Mouse (Mus musculus): Measurements from ENCODE around the gene Cenpn.
A peak's percentile ranks its signal among the peaks of the same experiment; 100 is the strongest.

Cenpn gene

GRCm38 (mm10) chr8:116921337-116922059, at the start of gene Cenpn, which contains the start of gene Cmc2:
Gene Cenpn (plus strand): TSS chr8:116921730.
Gene Cmc2 (minus strand): TSS chr8:116921455.
- peak; percentile 91 for DNase-seq

DNA sequence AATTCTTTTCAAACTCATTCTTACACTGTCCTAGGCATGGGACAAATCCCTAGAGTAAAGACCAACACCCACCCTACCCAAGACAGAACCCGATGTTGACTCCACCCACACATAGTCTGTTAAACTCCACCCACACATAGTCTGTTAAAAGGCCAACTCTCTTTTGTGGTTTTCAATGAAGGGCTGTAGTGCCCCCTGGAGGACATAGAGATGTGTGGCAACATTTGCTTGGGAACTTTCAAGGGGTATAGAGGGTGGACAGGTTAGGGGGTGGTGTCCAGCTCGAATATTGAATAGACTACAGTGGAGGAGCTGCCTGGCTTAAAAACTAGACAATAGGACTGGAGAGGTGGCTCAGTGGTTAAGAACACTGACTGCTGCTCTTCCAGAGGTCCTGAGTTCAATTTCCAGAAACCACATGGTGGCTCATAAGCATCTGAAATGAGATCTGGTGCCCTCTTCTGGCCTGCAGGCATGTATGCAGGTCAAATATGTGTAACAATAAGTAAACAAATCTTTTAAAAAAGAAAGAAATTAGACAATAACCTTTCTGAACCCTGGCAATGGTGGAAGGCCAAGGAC, 48.7 kb upstream of the Cenpn start:
- peak; percentile 21 for DNase-seq

GRCm38 (mm10) chr8:116873586-116873985, 47.9 kb upstream of the Cenpn start:
- no peak for DNase-seq

GRCm38 (mm10) chr8:116873986-116874385, 47.5 kb upstream of the Cenpn start:
- no peak for DNase-seq

- no peak for DNase-seq
Measured at GRCm38 (mm10) chr8:116875798-116876450, 45.6 kb upstream of the Cenpn start.

DNA sequence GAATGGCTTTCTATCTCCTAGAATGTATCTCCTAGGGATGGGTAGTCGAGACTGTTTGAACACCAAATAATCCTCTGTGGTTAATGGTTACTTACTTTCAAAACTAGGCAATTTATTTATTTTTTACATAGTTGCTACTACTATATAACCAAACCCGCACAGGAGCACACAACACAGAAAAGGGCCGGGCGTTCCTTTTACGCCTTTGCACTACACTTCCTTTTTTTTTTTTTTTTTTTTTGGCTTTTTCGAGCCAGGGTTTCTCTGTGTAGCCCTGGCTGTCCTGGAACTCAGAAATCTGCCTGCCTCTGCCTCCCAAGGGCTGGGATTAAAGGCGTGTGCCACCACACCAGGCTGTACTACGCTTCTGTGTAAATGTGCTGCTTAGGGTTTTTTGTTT, 40.1 kb upstream of the Cenpn start:
- no peak for DNase-seq

GRCm38 (mm10) chr8:116887813-116888212, 33.7 kb upstream of the Cenpn start:
- DNase-seq, result no peak

GRCm38 (mm10) chr8:116891446-116891845, 30.1 kb upstream of the Cenpn start:
- DNase-seq, result no peak

- no peak for DNase-seq
Measured at GRCm38 (mm10) chr8:116892130-116892529, 29.4 kb upstream of the Cenpn start.

- no peak for DNase-seq
Measured at GRCm38 (mm10) chr8:116892636-116893035, 28.9 kb upstream of the Cenpn start.

GRCm38 (mm10) chr8:116893938-116894337, 27.6 kb upstream of the Cenpn start:
- no peak for DNase-seq

GRCm38 (mm10) chr8:116895521-116895920, 26.0 kb upstream of the Cenpn start:
- no peak for DNase-seq

- DNase-seq, result no peak
Measured at GRCm38 (mm10) chr8:116904736-116905135, 16.8 kb upstream of the Cenpn start.

GRCm38 (mm10) chr8:116905252-116905651, 16.3 kb upstream of the Cenpn start:
- DNase-seq, result no peak

- no peak for DNase-seq
Measured at GRCm38 (mm10) chr8:116905836-116906235, 15.7 kb upstream of the Cenpn start.

- DNase-seq, result no peak
Measured at GRCm38 (mm10) chr8:116921005-116921336, 559 bp upstream of the Cenpn start.

- DNase-seq, result no peak
Measured at GRCm38 (mm10) chr8:116922060-116922757, 679 bp downstream of the Cenpn start.

DNA sequence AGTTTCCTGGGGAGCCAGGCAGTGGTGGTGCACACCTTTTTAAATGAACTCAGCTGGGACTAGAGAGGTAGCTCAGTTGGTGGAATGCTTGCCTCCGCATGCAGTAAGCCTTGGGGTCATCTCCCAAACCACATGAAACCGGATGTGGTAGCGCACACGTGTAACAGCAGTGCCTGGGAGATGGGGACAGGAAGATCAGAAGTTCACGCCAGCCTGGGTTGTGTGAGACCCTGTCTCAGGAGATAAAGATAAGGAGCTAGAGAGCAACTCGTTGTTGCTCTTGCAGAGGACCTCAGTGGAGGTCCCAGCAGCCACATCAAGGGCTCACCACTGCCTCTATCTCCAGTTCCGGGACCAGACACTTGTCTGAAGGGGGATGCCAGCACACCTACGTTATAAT, 2.0 kb downstream of the Cenpn start:
- DNase-seq, result no peak

- DNase-seq, result no peak
Measured at GRCm38 (mm10) chr8:116927880-116928279, 6.3 kb downstream of the Cenpn start.

DNA sequence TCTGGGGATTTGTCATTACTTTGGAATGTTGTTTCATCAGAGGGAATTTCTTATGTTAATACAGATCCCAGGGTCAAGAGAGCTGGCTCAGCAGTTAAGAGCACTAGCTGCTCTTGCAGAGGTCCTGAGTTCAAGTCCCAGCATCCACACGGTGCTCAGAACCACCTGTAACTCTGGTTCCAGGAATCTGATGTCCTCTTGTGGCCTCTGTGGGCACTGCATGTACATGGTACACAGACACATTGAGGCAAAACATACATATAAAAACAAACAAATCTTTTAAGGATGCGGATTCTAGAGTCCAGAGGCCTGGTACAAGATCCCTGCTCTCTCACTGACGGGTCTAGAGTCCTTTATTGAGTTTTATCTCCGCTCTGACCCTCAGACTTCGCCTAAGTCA, 7.1 kb downstream of the Cenpn start:
- no peak for DNase-seq

DNA sequence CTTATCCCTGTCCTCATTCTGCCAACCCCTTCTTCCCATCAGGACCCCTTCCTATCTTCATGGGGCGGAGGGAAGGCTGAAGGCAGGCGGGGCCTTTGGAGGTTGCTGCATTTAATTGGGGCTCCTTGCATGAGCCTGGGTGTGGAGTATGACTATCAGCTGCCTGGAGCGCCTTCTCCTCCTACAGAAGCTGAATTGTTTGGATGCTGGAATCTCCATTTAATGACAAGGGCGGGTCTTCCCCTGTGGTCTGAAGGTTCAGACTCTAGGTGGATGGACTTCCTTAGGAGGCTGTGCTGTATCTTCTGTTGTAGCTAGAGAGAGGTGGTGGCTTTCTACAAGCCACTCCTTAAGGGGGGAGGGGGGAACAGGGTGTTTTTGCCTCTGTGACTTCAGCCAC, 13.4 kb downstream of the Cenpn start:
- no peak for DNase-seq

DNA sequence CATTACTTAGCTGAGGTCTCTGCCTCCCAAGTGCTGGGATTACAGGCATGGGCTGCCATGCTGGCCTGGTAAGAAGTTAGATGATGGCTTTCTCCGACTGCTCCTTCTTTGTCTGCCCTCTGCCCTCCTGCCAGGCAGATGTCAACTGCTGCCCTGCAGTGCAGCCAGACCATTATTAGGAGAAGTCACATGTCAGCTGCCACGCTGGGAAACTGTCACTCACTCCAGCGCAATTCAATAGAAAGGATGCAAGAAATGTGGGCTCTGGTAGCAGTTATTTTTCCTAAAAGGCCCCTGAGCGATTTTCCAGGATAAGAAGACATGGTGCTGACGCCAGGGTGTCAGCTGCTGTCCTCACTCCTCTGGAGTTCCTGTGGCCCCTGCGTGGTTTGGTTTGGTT, 14.0 kb downstream of the Cenpn start:
- DNase-seq, result no peak

- DNase-seq, result no peak
Measured at GRCm38 (mm10) chr8:116942284-116943058, 20.9 kb downstream of the Cenpn start.
